Mouse (Mus musculus) E14TG2a.4 (cell line): ENCODE measurements around the gene Dapk2.

Experiments
- CTCF ChIP-seq: conservative IDR thresholded peaks from 2 replicates; pipeline ENCODE4 v1.5.1; 2014; ENCODE audit warnings: low read length
- NANOG ChIP-seq: IDR thresholded peaks from 2 replicates; pipeline ENCODE4 v1.6.1; 2014; ENCODE audit warnings: borderline replicate concordance, low read length, mixed read lengths

DNA sequence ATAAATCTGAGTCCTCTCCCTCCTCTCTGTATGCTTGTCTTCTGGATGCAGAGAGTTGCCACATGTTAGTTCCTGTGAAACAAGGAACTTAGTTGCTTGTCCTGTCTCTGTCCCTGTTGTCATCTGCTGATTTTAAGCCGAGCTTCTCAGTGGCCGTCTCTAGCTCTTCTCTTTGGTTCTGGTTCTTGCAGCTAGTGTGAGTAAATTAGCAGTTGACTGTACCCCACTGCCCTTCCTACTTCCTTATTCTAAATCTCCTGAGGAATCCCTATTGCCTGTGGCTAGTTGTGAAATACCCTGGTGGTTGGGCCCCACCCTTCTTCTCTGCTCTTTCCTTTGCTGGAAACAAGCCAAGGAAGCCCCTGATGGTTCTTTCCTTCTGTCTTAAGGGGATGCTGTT is 26.6 kb upstream of the Dapk2 start:
- TF ChIP-seq CTCF (no peak), NANOG (no peak)
